Mouse (Mus musculus): ENCODE measurements around the gene Ltbr.

Gene Ltbr

DNA sequence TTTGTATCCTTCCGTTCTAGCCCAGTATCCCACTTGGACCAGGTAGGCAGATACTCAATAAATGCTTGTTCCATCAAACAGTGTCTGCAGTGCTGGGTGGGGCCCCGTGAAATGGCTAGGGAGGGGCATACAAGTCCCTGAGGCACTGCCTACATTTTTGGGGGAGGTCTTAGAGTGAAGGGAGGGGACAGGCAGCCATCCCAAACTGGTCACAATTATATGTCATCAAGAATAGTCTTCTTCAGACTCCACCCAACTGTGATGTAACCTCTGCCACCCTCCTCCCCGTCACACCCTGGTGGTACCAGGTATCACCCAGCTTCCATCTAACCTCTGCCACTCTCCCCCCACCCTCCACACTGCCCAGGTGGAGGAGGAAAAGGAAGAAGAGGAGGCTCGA, 31.2 kb upstream of the Ltbr start:
- no peak for DNase-seq

GRCm38 (mm10) chr6:125344084-125344483, 30.4 kb upstream of the Ltbr start:
- no peak for DNase-seq

GRCm38 (mm10) chr6:125342198-125342597, 28.5 kb upstream of the Ltbr start:
- DNase-seq, result no peak

DNA sequence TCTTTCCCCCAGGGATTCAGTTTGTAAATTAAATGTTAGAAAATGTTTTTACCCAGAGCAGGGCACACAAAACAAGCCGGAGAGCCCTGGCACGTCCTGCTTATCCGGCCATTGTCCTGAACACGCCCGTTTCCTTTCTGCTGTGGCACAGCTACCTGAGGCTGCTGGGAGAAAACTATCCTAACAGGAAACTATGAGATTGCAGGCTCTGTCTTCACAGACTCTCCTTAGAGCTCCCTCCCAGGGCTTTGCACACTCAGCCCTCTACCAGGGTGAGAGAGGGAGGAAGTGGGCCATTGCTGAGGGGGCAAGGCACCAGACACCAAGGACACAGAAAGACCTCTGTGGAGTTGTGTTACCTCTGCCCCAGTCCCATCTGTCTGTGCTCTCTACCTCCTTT, 26.6 kb upstream of the Ltbr start:
- DNase-seq, result no peak

- DNase-seq, result no peak
Measured at GRCm38 (mm10) chr6:125338791-125339660, 25.3 kb upstream of the Ltbr start.

DNA sequence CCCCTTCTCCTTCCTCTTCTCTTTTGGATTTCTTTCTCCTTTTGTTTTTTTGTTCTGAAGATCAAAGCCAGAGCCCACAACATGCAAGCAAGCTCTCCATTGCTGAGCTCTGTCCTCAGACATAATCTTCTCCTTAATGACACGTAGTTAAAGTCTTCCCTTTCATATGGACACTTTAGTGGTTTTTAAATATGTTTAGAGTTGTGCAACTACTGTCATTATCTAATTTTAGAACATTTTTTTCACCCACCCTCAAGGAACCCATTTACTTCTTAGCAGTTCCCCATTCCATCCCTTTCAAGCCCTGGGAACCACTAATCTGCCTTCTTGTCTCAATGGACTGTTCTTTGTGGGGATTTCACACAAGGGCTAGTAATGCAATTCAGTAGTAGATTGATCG, 20.7 kb upstream of the Ltbr start:
- no peak for DNase-seq

GRCm38 (mm10) chr6:125333112-125333899, 19.6 kb upstream of the Ltbr start:
- DNase-seq, result no peak

GRCm38 (mm10) chr6:125330626-125331326, 17.1 kb upstream of the Ltbr start:
- peak; percentile 85 for DNase-seq

- no peak for DNase-seq
Measured at GRCm38 (mm10) chr6:125328243-125328642, 14.6 kb upstream of the Ltbr start.

- DNase-seq, result no peak
Measured at GRCm38 (mm10) chr6:125325337-125325736, 11.7 kb upstream of the Ltbr start.

DNA sequence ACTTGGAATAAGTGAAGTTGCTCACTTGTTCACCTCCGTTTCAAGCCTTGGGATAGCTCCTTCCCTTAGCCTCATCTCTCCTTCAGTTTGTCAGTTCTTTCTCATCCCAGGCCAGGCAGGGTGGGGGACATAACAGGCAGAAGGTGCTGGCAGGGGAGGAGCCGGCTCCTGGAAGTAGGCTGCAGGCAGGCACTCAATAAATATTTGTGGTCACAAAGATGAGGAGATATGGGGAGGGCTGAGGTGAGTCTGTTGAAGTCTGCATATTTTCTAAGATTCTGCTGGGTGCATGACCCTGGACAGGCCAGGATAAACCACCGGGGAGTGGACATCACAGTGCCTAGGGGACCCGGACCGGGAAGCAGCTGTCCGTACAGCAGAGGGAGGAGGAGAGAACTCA, 9.9 kb upstream of the Ltbr start:
- DNase-seq, result no peak

GRCm38 (mm10) chr6:125322794-125323193, 9.1 kb upstream of the Ltbr start:
- DNase-seq, result no peak

DNA sequence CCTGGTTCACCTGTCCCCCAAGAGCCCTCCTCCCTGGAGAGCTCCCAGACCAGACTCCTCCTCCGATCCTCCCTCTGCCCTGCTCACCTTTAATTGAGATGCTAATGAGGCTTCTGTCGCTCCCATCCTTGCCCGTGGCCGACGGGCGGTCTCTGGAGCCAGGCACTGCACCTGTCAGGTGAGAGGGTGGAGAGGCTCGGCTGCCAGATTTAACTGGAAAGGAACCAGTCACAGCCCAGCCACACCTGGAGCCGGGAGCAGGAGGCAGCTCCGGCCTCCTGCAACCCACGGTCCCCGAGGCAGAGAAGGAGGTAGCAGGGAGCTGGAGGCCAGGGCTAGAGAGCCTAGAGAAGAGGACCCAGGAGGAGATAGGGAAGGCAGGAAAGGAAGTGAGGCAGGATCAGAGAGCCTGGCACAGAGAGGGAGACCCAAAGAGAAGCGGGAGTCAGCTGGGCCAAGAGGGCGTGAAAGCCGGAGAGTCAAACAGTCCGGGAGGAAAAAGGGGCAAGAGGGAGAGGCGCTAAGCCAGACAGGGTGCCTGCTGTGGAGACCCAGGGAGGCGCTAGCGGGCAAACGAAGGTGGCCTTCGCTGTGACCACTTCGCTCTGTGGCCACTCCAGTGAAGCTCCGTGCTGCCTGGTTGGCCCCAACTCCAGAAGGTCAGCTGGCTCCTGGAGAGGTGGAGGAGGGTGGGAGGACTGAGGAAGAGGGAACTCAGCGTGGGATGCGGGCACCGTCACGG, 7.6 kb upstream of the Ltbr start:
- DNase-seq, result no peak

DNA sequence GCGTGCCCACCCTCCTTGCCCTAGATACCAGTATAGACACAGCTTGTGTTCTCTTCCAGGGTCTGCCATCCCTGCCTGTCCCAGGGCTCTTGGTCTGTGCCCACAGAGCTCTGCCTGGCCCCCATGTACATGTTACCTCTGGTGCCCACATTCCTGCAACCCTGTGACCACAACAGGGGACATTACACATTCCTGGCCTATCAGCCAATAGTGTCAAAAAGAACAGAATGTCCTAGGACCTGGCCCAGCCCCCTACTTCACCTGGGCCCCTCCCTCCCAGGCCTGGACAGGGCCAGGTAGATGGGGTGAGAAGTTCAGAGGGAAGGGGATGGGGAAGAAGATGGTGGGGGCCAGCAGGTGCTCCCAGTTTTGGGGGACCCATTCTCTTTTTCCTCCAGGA, 6.6 kb upstream of the Ltbr start, which contains the start of gene Scnn1a:
TSS of gene Scnn1a (plus strand) at position 337 of the 400 bp plus-strand sequence.
- DNase-seq, result no peak

DNA sequence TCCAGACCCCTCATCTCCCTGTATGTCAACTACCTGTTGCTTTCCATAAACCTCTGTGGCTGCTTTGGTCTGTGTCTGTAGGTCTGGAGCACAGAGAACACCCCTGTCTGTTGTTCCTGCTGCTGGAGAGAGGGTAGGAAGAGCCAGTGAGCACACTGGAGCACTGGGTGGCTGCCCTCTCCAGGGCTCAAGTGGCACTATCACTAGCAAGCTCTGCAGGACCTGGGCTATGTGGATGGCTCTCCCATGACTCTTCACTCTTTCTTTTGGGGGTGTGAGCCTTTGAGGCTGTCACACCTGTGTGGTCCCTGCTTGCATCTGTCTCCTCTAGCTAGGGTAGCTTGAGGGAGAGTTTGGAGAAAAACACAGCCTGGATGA, 6.2 kb upstream of the Ltbr start:
- no peak for DNase-seq

GRCm38 (mm10) chr6:125318981-125319918, 5.6 kb upstream of the Ltbr start:
- DNase-seq, result no peak

DNA sequence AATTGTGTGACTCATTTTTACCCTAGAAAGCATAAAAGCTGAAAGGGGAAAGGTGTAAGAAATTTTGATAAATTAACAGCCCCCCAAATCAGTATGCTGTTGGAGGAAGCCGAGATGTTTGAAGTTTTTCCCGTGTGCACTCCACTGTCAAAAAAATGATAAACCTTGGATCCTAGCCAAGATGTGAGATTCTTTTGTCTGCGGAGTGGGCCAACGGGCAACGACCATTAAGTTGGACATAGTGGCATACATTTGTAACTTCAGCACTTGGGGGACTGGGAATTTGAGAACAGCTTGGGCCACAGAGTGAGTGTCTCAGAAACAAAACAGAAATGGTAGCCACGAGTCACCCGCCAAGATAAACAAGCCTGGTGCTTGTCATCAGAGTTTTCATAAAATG, 3.4 kb upstream of the Ltbr start:
- DNase-seq, result no peak

DNA sequence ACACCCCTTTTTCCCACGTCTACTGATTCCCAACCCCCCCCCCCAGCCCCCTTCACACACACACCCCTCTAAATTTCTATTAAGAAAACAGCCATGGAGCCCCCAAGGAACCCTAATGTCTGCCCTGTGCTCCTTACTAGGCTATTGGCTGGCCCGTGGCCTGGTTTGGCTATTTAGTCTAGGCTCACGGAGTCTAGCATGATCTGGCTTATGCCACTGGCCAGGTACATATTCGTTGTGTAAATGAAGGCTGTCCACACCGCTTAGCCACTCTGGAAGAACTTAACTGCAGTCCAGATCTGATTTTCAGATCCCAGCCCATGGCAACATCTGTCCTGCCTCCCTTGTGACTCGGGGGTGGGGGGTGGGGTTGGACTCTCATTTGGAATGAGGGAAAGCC, 1.1 kb upstream of the Ltbr start:
- DNase-seq, result no peak

GRCm38 (mm10) chr6:125314231-125314563, 512 bp upstream of the Ltbr start:
- DNase-seq, result no peak

DNA sequence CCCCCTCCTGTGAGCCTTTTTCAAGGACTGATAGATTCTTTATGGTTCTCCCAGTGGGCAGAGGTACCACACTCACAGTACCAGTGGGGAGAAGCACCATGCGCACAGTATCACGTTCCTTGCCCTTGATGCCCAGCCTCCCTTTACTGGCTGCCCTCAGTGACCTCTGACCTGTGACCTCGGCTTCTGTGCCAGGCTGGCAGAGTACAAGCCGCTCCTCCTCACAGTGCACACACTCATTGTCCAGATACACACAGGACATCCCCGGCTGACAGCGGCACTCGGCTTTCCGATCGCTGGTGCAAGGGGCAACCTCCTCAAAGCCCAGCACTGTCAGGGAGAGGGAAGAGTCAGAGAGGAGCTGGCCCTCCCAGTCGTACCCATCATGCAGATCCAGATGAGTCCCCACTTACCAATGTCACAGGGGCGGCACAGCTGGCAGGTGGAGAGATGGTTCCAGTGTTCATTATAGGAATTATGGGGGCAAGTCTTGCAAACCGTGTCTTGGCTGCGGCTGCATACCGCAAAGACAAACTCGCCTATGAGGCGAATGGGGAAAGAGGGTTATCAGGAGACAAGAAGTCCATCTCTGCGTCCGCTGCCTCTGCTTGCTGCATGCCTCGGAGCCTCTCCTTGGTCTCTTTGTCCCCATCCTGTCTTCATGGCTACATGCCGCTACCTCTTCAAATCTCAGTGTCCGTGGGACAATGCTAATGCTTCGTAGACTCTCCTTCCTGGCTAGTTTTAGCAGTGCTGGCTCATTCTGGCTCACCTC, 917 bp downstream of the Ltbr start:
- no peak for DNase-seq

DNA sequence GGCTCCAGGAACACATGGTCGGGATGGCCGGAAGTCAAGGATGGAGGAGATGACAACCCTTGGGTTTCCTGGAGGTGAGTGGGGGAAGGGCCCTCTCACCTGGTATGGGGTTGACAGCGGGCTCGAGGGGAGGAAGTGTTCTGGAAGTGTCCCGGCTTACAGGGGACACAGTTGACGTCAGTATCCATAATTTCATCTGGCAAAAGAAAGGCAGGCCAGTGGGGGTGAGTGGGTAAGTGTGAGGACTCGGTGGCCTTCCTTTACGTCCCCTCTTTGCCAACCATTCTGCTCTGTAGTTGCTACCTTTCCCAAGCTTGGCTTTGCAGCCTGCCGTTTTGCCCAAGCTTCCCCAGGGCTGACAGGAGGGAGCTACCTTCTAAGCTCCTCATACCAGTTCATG, 1.5 kb downstream of the Ltbr start:
- DNase-seq, result no peak
